Mouse (Mus musculus): ENCODE measurements around the gene Prrx2. TPM values are rescaled to one million over a fixed set of nuclear protein-coding genes. Genes with fewer than 3 reads are reported as not detected.

Prrx2 gene
- 3.7 and 3.9 TPM in 2 replicates for polyA plus RNA-seq (2012; rRNA removed)

DNA sequence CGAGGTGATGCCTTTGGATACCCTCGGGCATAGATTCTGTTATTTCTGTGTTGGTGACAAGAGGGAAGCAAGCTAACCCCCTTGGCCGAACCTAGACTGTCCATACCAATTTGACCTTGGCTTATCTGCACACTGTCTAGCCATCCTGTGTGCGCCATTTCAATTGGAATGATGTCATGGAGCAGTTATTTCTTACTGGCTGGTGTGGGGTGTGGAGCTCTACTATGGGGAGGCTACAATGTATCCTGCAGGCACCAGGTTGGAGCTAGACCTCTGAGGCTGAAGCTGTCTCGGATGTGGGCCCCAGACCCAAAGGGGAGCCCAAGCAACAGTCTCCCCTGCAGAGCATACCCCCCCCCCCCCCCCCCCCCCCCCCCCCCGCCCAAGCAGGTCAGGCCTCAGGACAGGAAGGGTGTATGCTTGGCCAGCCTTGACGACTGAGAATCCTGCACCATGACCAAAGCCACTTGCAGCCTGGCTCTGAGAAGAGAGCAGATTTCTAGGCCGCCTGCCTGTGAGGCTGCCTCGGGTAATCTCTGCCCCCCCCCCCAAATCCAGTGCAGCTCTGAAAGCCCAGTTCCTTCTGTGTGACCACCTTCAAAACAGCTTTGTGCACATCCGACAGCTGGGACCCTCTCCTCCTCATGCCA lies at the start of gene Prrx2:
Gene Prrx2, plus strand, starts transcription at position 600 of the 650 bp plus-strand sequence.

GRCm38 (mm10) chr2:30803604-30804003 lies 31.2 kb upstream of the Prrx2 start, which contains the start of gene 1700001O22Rik:
Gene 1700001O22Rik, minus strand, starts transcription at chr2:30803661.

GRCm38 (mm10) chr2:30807648-30808295 lies 27.0 kb upstream of the Prrx2 start, which contains the start of gene Ntmt1:
Gene Ntmt1, plus strand, starts transcription at chr2:30807826.

DNA sequence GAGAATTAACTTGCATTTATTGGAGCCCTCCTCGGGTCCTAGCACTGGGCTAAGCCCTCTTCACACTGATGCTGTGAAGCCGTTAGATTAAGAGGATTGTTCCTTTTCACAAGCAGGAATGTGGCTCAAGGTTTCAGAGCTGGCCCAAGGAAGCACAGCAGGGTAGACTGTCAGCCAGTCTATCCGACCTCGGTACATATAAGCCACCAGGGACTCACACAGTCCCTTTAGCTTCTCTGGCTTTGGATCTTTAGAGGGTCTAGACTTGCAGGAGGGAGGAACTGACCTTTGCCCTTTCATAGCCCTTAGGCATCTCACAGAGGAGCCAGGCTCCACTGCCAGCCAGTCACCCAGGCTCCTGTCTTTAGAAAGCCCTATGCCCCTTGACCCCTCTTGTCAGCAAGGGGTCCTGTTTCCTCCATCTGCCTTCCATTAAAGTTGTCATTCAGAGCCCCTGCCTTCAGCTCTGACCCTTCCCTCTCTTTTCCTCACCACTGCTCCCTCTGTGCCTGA lies 4.4 kb upstream of the Prrx2 start, which contains the start of gene Asb6:
Gene Asb6, minus strand, starts transcription at position 51 of the 513 bp plus-strand sequence.

GRCm38 (mm10) chr2:30929483-30930045 lies 94.8 kb downstream of the Prrx2 start, which contains the start of gene Ptges:
Gene Ptges, minus strand, starts transcription at chr2:30929863.

Other genes starting within 250 kb of the Prrx2 start
- gene Cstad, start 239.9 kb upstream of the Prrx2 start, polyA plus RNA-seq (2012; rRNA removed), result not detected in 2 replicates
- gene 1700001O22Rik, start 31.3 kb upstream of the Prrx2 start, polyA plus RNA-seq (2012; rRNA removed), result 5.3 and 5.8 TPM in 2 replicates
- 18.6 and 19.4 TPM in 2 replicates for gene Ntmt1, start 27.1 kb upstream of the Prrx2 start, polyA plus RNA-seq (2012; rRNA removed)
- gene Asb6, start 4.6 kb upstream of the Prrx2 start, polyA plus RNA-seq (2012; rRNA removed), result 21.0 and 22.5 TPM in 2 replicates
- 7.8 and 8.8 TPM in 2 replicates for gene Ptges, start 94.9 kb downstream of the Prrx2 start, polyA plus RNA-seq (2012; rRNA removed)
- gene Tor1b, start 118.0 kb downstream of the Prrx2 start, polyA plus RNA-seq (2012; rRNA removed), result 10.9 and 12.6 TPM in 2 replicates
- gene Tor1a, start 133.0 kb downstream of the Prrx2 start, polyA plus RNA-seq (2012; rRNA removed), result 20.2 and 32.1 TPM in 2 replicates
- gene BC005624, start 147.2 kb downstream of the Prrx2 start, polyA plus RNA-seq (2012; rRNA removed), result 2.8 and 3.9 TPM in 2 replicates
- gene Usp20, start 147.3 kb downstream of the Prrx2 start, polyA plus RNA-seq (2012; rRNA removed), result 7.2 and 13.0 TPM in 2 replicates

Measured in stomach, adult 2 months (tissue).